Mouse (Mus musculus) intestine, postnatal 0 days (tissue): Measurements from ENCODE around the gene Rps27l. TPM values are rescaled to one million over a fixed set of nuclear protein-coding genes. Genes with fewer than 3 reads are reported as not detected.

Experiments used
- ATAC-seq: fragments of 200-750 bp; cut with Nextera tagmentation; 2 replicates; pipeline ENCODE4 v1.8.0; 2017; ENCODE audit warnings: mild to moderate bottlenecking, moderate TSS enrichment, moderate library complexity
- H3K27ac ChIP-seq: fragments of 300-500 bp; sonication (generic); 2 replicates; pipeline ENCODE4 v1.5.1; 2014; ENCODE audit warnings: mild to moderate bottlenecking, low read depth, low read length, moderate library complexity
- H3K27me3 ChIP-seq: fragments of 300-500 bp; sonication (generic); replicated peaks from 2 replicates; pipeline ENCODE4 v1.6.1; 2014; ENCODE audit warnings: low read length, mixed read lengths; ENCODE audit not compliant: control insufficient read depth, insufficient read depth
- H3K36me3 ChIP-seq: fragments of 300-500 bp; sonication (generic); 2 replicates; pipeline ENCODE4 v1.6.1; 2014; ENCODE audit warnings: mild to moderate bottlenecking, moderate library complexity; ENCODE audit not compliant: control insufficient read depth, insufficient read depth
- H3K4me1 ChIP-seq: fragments of 300-500 bp; sonication (generic); replicated peaks from 2 replicates; pipeline ENCODE4 v1.6.1; 2014; ENCODE audit warnings: antibody characterized with exemption, low read length, mixed read lengths; ENCODE audit not compliant: control insufficient read depth, insufficient read depth
- H3K4me2 ChIP-seq: fragments of 300-500 bp; sonication (generic); replicated peaks from 2 replicates; pipeline ENCODE4 v1.6.1; 2014; ENCODE audit warnings: low read depth, mild to moderate bottlenecking, moderate library complexity
- H3K4me3 ChIP-seq: fragments of 300-500 bp; sonication (generic); 2 replicates; pipeline ENCODE4 v1.5.1; 2014; ENCODE audit warnings: low read depth, low read length
- H3K9ac ChIP-seq: fragments of 300-500 bp; sonication (generic); 2 replicates; pipeline ENCODE4 v1.6.1; 2014; ENCODE audit warnings: mild to moderate bottlenecking, low read depth, low read length
- H3K9me3 ChIP-seq: fragments of 300-500 bp; sonication (generic); 2 replicates; pipeline ENCODE4 v1.6.1; 2016; ENCODE audit warnings: mixed run types; ENCODE audit not compliant: control insufficient read depth
- CTCF ChIP-seq: sonication (generic); IDR thresholded peaks from 2 replicates; pipeline ENCODE4 v1.5.1; 2016; ENCODE audit warnings: low read depth, mild to moderate bottlenecking, control low read depth, antibody characterized with exemption, moderate library complexity
- WGBS: fragments of 180-500 bp; shearing (Covaris S2); extraction: QIAGEN DNeasy Blood & Tissue Kit; methylation state at CpG from one replicate; pipeline ENCODE4 v1.1.7; 2014; 5-methylcytosine and 5-hydroxymethylcytosine counted together
- polyA plus RNA-seq: library from polyadenylated mRNA; unstranded; fragments of >200 nt; fragmentation: Nextera tagmentation; extraction: Ambion mirVana; gene quantifications from 2 replicates; pipeline ENCODE4 v1.2.1, GENCODE M21; 2015

The Rps27l gene
- polyA plus RNA-seq, 1 experiment from 2014 or later, result 778 TPM

DNA sequence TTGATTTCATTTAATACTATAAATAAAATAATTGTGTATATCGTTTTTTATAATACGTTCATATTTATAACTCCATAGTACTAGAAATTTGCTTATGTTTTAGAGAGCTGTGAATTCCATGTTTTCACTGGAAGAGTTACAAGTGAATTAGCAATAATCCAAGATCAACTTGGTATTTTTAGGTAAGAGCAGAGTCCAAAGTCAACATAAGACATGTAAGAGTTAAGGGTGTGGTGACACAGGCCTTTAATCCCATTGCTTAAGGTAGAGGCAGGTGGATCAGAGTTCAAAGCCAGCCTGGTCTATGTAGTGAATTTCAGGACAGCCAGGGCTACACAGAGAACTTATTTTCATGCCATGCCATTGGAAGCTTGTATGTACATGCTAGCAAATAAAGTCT, 2.6 kb downstream of the Rps27l start:
- no peak overlapping the region for H3K4me3 ChIP-seq
- H3K9me3 ChIP-seq, result no peaks in the 10 kb centered on the region
- H3K9ac ChIP-seq, result no peak overlapping the region
- WGBS, result 95% methylated on average over 2 of the region's 2 CpGs
- H3K4me1 ChIP-seq, result no peaks in the 10 kb centered on the region
- no peak overlapping the region for H3K27ac ChIP-seq
- H3K27me3 ChIP-seq, result no peaks in the 10 kb centered on the region
- ATAC-seq, result no peak
- H3K36me3 ChIP-seq, result peaks cover 6% of the 10 kb centered on the region; the same call in 1 of the 2 replicates
- no peak overlapping the region for H3K4me2 ChIP-seq
- TF ChIP-seq CTCF, result no peak

DNA sequence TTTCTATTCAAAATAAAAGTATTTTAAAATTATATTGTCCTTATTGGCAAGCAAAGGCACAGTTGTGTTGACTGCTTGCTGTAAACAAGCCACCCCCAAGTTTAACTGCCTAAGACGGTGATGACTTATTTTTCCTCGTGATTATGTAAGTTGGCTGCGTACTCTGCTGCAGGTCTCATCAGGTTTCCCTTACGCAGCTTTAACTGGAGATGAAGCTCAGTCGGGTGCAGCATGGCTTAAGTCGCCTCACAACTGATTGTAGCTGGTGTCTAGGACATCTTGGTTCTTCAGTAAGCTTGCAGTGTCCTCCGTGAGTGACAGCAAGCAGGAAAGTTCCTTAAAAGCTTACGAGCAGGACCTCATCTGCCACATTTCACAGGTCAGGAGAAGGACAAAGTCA, 6.4 kb downstream of the Rps27l start:
- no peaks in the 10 kb centered on the region for H3K27me3 ChIP-seq
- no peak for ATAC-seq
- H3K27ac ChIP-seq, result no peak overlapping the region

DNA sequence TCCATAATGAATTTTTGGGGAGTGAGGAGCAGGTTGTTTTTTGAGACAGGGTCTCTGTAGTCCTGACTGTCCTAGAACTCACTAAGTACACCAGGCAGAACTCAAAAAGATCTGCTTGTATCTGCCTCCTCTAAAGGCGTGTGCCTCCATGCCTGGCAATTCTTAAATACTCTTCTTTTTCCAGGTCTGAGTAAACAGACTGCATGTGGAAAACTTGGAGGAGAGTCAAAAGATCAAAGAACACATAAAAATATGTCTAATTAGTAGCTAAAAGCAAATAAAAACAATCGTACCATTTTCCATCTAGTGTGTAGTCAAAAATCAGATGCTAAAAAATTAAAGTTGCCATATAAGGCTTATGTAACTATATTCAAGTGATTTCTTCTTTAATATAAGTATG, 7.0 kb downstream of the Rps27l start:
- Histone ChIP-seq H3K9ac (no peak overlapping the region), H3K36me3 (peaks cover 11% of the 10 kb centered on the region), H3K27ac (no peak overlapping the region), H3K27me3 (no peaks in the 10 kb centered on the region), H3K4me3 (no peak overlapping the region), H3K9me3 (no peaks in the 10 kb centered on the region), H3K4me1 (no peaks in the 10 kb centered on the region), H3K4me2 (no peak overlapping the region)
- ATAC-seq, result no peak
- no peak for TF ChIP-seq CTCF
- 61% methylated on average over 2 of the region's 2 CpGs for WGBS

More for the DNA sequence above, 6.4 kb downstream of the Rps27l start:
- WGBS, result 84% methylated on average over 8 of the region's 8 CpGs
- Histone ChIP-seq H3K36me3 (peaks cover 11% of the 10 kb centered on the region), H3K4me3 (no peak overlapping the region), H3K4me2 (no peak overlapping the region), H3K9me3 (no peaks in the 10 kb centered on the region), H3K4me1 (no peaks in the 10 kb centered on the region), H3K9ac (no peak overlapping the region)
- no peak for TF ChIP-seq CTCF

DNA sequence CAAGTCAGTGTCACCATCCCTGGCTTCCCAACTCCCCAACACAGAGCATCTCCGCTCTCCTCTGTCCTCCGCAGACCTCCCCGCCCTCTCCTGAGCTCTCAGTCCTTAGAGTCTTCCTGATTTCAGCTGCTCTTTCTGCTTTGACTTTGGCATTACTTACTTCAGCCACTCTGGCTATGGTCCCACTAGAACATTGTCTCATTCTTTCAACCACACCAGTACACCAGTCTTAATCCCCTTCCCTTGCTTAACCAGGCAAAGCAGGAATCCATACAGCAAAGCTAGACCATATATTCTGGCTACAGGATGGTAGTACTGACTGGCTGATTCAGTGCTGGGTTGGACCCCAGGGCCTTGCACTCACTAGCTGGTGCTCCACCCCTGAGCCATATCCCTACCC, 11.6 kb downstream of the Rps27l start:
- H3K9ac ChIP-seq, result no peak overlapping the region
- H3K4me1 ChIP-seq, result no peaks in the 10 kb centered on the region
- no peaks in the 10 kb centered on the region for H3K9me3 ChIP-seq
- no peak overlapping the region for H3K4me2 ChIP-seq
- H3K36me3 ChIP-seq, result peaks cover 5% of the 10 kb centered on the region; the same call in 1 of the 2 replicates
- H3K27me3 ChIP-seq, result no peaks in the 10 kb centered on the region
- WGBS, result 90% methylated on average over 3 of the region's 3 CpGs
- no peak overlapping the region for H3K4me3 ChIP-seq
- no peak for TF ChIP-seq CTCF
- ATAC-seq, result no peak
- no peak overlapping the region for H3K27ac ChIP-seq

DNA sequence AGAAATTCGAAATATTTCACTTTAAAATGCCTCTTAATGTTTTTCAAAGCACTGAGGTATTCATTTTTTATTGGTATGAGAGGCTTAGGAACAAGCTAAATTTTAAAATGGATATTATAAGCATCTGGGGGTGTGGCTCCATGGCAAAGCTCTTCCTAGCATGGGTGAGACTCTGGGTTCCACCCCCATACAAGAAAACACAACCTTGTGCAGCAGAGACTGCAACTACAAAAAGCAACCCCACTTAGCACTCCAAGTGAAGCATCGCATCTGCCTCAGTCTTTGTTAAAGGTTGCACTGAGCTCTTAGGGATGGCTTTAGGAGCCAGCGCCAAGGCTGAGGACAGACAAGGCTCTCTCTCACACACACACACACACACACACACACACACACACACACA, 15.6 kb downstream of the Rps27l start:
- no peak for ATAC-seq
- Histone ChIP-seq H3K9me3 (no peaks in the 10 kb centered on the region), H3K27me3 (no peaks in the 10 kb centered on the region), H3K4me1 (no peaks in the 10 kb centered on the region), H3K27ac (no peak overlapping the region), H3K9ac (no peak overlapping the region), H3K36me3 (no peaks in the 10 kb centered on the region), H3K4me2 (no peak overlapping the region), H3K4me3 (no peak overlapping the region)
- 77% methylated on average over 3 of the region's 3 CpGs for WGBS
- TF ChIP-seq CTCF, result no peak

DNA sequence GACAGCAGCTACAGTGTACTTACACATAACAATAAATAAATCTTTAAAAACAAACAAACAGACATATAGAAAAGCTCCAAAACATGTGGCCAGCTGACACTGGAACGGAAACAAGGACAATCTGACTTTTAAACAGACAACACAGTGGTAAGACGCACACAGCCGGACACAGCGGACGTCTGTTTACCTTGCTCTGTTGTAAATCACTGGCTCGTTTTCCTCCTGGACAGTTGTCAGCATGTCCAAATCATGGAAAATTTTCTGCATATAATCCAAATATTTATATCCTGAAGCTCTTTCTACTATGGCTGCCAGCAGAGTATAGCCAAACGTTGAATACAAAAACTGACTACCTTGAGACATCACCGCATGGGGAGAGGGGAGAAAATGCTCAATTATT, 21.6 kb downstream of the Rps27l start:
- no peak overlapping the region for H3K9ac ChIP-seq
- no peak overlapping the region for H3K4me3 ChIP-seq
- 40% methylated on average over 8 of the region's 8 CpGs for WGBS
- no peaks in the 10 kb centered on the region for H3K27me3 ChIP-seq
- TF ChIP-seq CTCF, result no peak
- no peak overlapping the region for H3K4me2 ChIP-seq
- H3K36me3 ChIP-seq, result peaks cover 7% of the 10 kb centered on the region; the same call in 1 of the 2 replicates
- ATAC-seq, result no peak
- H3K4me1 ChIP-seq, result no peaks in the 10 kb centered on the region
- no peak overlapping the region for H3K27ac ChIP-seq
- no peaks in the 10 kb centered on the region for H3K9me3 ChIP-seq

DNA sequence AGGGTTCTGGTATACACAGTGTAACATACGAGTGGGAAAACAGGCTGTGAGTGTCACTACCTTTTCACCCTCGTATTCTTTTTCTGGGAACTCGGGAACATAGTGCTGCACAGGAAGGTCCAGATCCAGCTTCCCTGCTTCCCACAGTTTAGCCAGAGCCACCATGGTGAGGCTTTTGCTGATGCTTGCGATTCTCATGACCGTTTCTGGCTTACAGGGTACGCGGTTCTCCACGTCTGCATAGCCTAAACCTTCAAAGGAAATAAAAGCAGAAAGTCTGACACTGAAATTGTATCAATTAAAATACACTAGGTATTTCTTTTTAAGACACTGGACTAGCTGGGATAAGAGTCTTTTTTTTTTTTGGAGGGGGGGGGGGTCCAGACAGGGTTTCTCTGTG, 25.2 kb downstream of the Rps27l start:
- H3K27me3 ChIP-seq, result no peaks in the 10 kb centered on the region
- no peak overlapping the region for H3K4me3 ChIP-seq
- no peak overlapping the region for H3K9ac ChIP-seq
- no peak overlapping the region for H3K4me2 ChIP-seq
- no peaks in the 10 kb centered on the region for H3K9me3 ChIP-seq
- no peaks in the 10 kb centered on the region; the same call in 1 of the 2 replicates for H3K4me1 ChIP-seq
- TF ChIP-seq CTCF, result no peak
- no peak for ATAC-seq
- WGBS, result 89% methylated on average over 8 of the region's 8 CpGs
- H3K27ac ChIP-seq, result no peak overlapping the region
- H3K36me3 ChIP-seq, result peaks cover 7% of the 10 kb centered on the region; the same call in 1 of the 2 replicates
